Mouse (Mus musculus) inflammation-experienced regulatory T-cells, adult 16 weeks (primary cell): ENCODE data around the gene Dcbld2. TPM values are rescaled to one million over a fixed set of nuclear protein-coding genes. Genes with fewer than 3 reads are reported as not detected.

Experiments used
- polyA plus RNA-seq: library from polyadenylated mRNA; unstranded; fragments of 100-300 nt; shearing (Covaris generic); gene quantifications from one replicate; pipeline ENCODE4 v1.2.1, GENCODE M21; 2017

The Dcbld2 gene
- 0.39 TPM for polyA plus RNA-seq

DNA sequence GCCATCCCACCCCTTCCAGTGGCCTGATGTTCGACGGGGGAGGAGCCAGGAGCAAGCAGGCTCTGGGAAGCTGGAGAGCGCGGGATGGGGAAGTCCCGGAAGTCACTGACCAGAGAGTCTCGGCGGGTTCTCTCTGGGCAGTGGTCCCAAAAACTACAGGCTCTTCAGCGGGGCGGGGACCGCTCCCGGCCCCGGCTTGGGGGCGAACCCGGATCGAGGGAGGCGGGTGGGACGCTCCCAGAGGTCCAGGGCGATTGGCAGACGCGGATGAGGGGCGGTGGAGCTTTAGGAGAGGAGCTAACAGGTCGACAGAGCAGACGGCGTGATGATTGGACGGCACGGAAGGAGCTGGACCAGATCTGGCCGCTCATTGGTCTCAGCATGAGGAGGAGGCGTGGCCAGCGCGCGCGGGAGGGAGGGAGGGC is at the start of gene Dcbld2:
Dcbld2 (plus strand) TSS at position 382 of the 425 bp plus-strand sequence.

Other genes with a start within 250 kb of the Dcbld2 start
- gene St3gal6, start 115.8 kb downstream of the Dcbld2 start, polyA plus RNA-seq: 5.8 TPM
- not detected for gene Gm813, start 208.5 kb downstream of the Dcbld2 start, polyA plus RNA-seq
- gene E330017A01Rik, start 230.3 kb downstream of the Dcbld2 start, polyA plus RNA-seq: not detected